Mouse (Mus musculus) liver, postnatal 0 days (tissue): ENCODE results near the gene Dpyd. TPM values are rescaled to one million over a fixed set of nuclear protein-coding genes. Genes with fewer than 3 reads are reported as not detected.

Experiments used
- ATAC-seq: fragments of 200-750 bp; cut with Nextera tagmentation; 2 replicates; pipeline ENCODE4 v1.8.0; 2017; ENCODE audit warnings: mild to moderate bottlenecking, moderate library complexity
- DNase-seq: peaks from one replicate; pipeline ENCODE4 v3.0.0-alpha.2; 2016
- H3K27ac ChIP-seq: fragments of 300-500 bp; sonication (generic); 2 replicates; pipeline ENCODE4 v1.5.1; 2014; ENCODE audit warnings: antibody characterized with exemption, moderate library complexity, mild to moderate bottlenecking, low read depth
- H3K27me3 ChIP-seq: fragments of 300-500 bp; sonication (generic); 2 replicates; pipeline ENCODE4 v1.6.1; 2014; ENCODE audit warnings: low read length, control low read depth, mixed read lengths; ENCODE audit not compliant: insufficient read depth
- H3K36me3 ChIP-seq: fragments of 300-500 bp; sonication (generic); replicated peaks from 2 replicates; pipeline ENCODE4 v1.6.1; 2014; ENCODE audit warnings: mild to moderate bottlenecking, control low read depth, low read length, moderate library complexity, mixed read lengths; ENCODE audit not compliant: insufficient read depth
- H3K4me1 ChIP-seq: fragments of 300-500 bp; sonication (generic); 2 replicates; pipeline ENCODE4 v1.6.1; 2014; ENCODE audit warnings: antibody characterized with exemption, mild to moderate bottlenecking, control low read depth; ENCODE audit not compliant: insufficient read depth
- H3K4me2 ChIP-seq: fragments of 300-500 bp; sonication (generic); 2 replicates; pipeline ENCODE4 v1.6.1; 2014; ENCODE audit warnings: low read depth, mild to moderate bottlenecking, low read length, moderate library complexity, mixed read lengths
- H3K4me3 ChIP-seq: fragments of 300-500 bp; sonication (generic); 2 replicates; pipeline ENCODE4 v1.5.1; 2014; ENCODE audit warnings: low read depth, low read length
- H3K9ac ChIP-seq: fragments of 300-500 bp; sonication (generic); replicated peaks from 2 replicates; pipeline ENCODE4 v1.6.1; 2014; ENCODE audit warnings: mild to moderate bottlenecking, moderate library complexity
- H3K9me3 ChIP-seq: fragments of 300-500 bp; sonication (generic); 2 replicates; pipeline ENCODE4 v1.6.1; 2016; ENCODE audit warnings: mild to moderate bottlenecking, control low read depth, low read length, mixed read lengths
- CTCF ChIP-seq: sonication (generic); IDR thresholded peaks from 2 replicates; pipeline ENCODE4 v1.5.1; 2016; ENCODE audit warnings: antibody characterized with exemption, low read depth
- EP300 ChIP-seq: IDR thresholded peaks from 2 replicates; pipeline ENCODE4 v1.6.1; 2016; ENCODE audit warnings: antibody characterized with exemption, low read depth, mild to moderate bottlenecking
- WGBS: fragments of 180-500 bp; shearing (Covaris S2); extraction: QIAGEN DNeasy Blood & Tissue Kit; methylation state at CpG from one replicate; pipeline ENCODE4 v1.1.7; 2014; ENCODE audit not compliant: insufficient replicate concordance; 5-methylcytosine and 5-hydroxymethylcytosine counted together
- polyA plus RNA-seq: library from polyadenylated mRNA; unstranded; fragments of >200 nt; fragmentation: Nextera tagmentation; extraction: Ambion mirVana; gene quantifications from 2 replicates; pipeline ENCODE4 v1.2.1, GENCODE M21; 2015

The Dpyd gene
- polyA plus RNA-seq, 1 experiment from 2014 or later = 38.5 TPM

DNA sequence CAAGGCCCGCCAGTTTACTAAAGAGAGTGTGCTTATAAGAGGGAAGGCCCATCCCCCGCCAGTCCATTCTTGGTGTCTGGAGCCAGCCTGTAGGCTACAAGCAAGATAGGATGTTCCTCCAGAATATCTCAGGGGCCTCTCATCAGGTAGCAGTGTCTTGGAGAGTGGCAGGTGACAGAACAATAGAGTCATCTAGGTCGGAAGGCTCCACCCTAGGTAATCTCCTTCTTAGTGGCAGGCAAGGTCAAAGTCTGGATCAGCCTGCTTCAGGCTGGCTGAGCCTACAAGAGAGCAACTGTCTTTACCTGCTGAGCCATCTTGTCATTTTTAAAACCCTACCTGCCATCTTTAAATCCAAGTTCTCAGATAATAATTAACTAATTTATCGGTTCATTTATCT is 596.7 kb downstream of the Dpyd start:
- 77% methylated on average over 4 of the region's 4 CpGs for WGBS
- no peak for DNase-seq
- ATAC-seq = no peak
- Histone ChIP-seq H3K4me2 (no peak overlapping the region), H3K36me3 (no peaks in the 10 kb centered on the region), H3K4me1 (no peaks in the 10 kb centered on the region), H3K9ac (no peak overlapping the region), H3K9me3 (no peaks in the 10 kb centered on the region), H3K4me3 (no peak overlapping the region), H3K27me3 (no peaks in the 10 kb centered on the region), H3K27ac (no peak overlapping the region)
- TF ChIP-seq EP300 = no peak
- TF ChIP-seq CTCF = no peak

DNA sequence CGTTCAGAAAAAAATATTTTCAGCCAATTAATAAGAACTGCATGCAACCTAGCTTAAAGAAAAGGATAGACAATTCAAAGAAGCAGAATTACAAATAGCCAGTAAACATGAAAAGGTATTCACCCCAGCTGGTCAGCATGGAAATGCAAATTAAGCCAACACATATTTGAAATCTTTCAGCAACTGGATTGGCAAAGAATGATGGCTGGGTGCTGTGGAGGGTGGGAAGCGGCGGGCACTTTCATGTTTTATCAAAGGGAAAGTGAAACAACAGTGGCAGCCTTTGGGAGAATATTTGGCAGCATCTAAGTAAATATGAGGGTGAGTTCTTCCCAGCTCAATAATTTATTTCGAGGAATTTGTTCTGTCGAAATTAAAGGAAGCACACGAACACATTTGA is 603.8 kb downstream of the Dpyd start:
- no peak overlapping the region for H3K4me3 ChIP-seq
- no peak overlapping the region for H3K27ac ChIP-seq
- no peak for ATAC-seq
- H3K27me3 ChIP-seq = no peaks in the 10 kb centered on the region
- no peaks in the 10 kb centered on the region for H3K4me1 ChIP-seq
- H3K9ac ChIP-seq = no peak overlapping the region
- no peak for DNase-seq
- 67% methylated on average over 6 of the region's 6 CpGs for WGBS
- H3K9me3 ChIP-seq = no peaks in the 10 kb centered on the region
- H3K4me2 ChIP-seq = no peak overlapping the region
- no peak for TF ChIP-seq CTCF
- TF ChIP-seq EP300 = no peak
- no peaks in the 10 kb centered on the region for H3K36me3 ChIP-seq

DNA sequence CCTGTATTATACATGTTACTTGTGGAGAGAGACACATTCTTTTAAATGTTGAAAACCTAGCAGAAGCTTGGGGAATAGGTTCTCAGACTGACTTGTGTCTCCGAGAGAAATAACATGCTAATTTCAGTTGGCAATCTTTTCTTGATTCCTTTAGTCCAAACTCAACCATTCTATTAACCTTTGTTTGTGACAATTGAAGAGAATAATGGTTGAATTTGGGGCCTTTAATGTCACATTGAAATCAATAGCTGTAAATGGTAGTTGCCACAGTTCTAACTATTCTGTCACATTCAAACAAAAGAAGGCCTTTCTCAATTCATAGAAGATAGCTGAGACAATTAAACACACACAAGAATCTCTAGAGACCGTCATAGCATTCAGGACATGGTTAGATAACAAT is 606.2 kb downstream of the Dpyd start:
- WGBS = 78% methylated on average over 2 of the region's 2 CpGs

DNA sequence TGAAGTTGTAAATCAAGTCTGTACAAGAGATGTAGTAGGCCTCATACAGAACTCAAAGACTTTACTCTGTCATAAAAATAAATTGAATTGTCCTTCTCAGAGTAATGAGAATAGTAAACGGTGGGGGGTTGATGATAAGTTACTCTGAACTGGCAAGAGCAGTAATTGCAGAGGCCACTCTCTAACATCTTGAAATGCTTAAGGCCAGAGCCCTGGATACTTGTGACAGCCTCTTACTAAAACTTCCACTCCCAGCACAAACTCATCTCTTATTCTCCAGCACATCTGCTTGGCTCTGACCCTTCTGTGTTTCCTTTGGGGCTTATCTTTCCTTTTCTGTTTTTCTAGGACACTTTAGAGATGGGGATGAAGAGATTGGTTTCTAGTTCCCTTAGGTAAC is 606.7 kb downstream of the Dpyd start:
- H3K27me3 ChIP-seq = no peaks in the 10 kb centered on the region
- H3K4me2 ChIP-seq = no peak overlapping the region
- H3K9me3 ChIP-seq = no peaks in the 10 kb centered on the region
- H3K4me3 ChIP-seq = no peak overlapping the region
- H3K9ac ChIP-seq = no peak overlapping the region
- TF ChIP-seq CTCF (no peak), EP300 (no peak)
- H3K27ac ChIP-seq = no peak overlapping the region
- no peaks in the 10 kb centered on the region for H3K4me1 ChIP-seq
- ATAC-seq = no peak
- 50% methylated on average over 1 of the region's 1 CpGs for WGBS
- no peaks in the 10 kb centered on the region for H3K36me3 ChIP-seq
- DNase-seq = no peak

More for the DNA sequence above, 606.2 kb downstream of the Dpyd start:
- no peak overlapping the region for H3K4me3 ChIP-seq
- H3K9me3 ChIP-seq = no peaks in the 10 kb centered on the region
- H3K9ac ChIP-seq = no peak overlapping the region
- no peak for DNase-seq
- H3K27ac ChIP-seq = no peak overlapping the region
- no peaks in the 10 kb centered on the region for H3K27me3 ChIP-seq
- no peak overlapping the region for H3K4me2 ChIP-seq
- no peaks in the 10 kb centered on the region for H3K36me3 ChIP-seq
- no peak for ATAC-seq
- H3K4me1 ChIP-seq = no peaks in the 10 kb centered on the region
- TF ChIP-seq EP300 (no peak), CTCF (no peak)

DNA sequence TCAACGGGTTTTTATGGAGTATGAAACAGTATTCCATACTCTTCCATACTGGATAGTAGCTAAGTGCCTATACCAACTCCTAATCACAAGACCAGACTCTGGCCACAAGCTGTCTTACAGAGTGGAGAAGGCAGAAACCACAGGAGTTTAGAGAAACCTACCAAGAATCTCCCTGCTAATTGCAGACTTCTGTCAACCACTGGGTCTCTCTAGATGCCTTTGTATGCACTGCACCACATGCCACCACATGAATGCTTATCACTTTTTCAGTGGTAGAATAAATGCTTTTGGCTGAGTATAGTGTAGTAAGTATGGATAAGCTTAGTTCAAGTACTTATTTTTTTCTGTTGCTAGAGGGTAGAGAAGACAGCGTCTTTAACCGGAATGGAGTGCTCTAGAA is 621.3 kb downstream of the Dpyd start:
- no peak overlapping the region for H3K4me3 ChIP-seq

DNA sequence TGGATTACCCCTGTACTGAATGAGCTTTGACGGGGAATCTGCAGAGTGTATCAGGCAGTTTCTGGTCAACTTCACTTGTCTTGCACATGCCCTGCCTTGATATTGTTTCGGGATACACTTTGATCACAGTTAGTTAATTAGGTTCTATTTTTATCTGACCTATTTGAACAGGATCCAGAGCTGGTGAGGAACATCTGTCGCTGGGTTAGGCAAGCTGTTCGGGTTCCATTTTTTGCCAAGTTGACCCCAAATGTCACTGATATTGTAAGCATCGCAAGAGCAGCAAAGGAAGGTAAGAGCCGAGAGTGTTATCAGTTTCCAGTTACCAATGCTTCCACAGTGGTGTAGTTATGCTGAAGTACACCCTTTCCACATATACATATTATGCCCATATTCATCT is 632.1 kb downstream of the Dpyd start:
- TF ChIP-seq EP300 (no peak), CTCF (no peak)
- Histone ChIP-seq H3K4me1 (no peaks in the 10 kb centered on the region), H3K27ac (no peak overlapping the region), H3K4me3 (no peak overlapping the region), H3K36me3 (no peaks in the 10 kb centered on the region), H3K4me2 (no peak overlapping the region), H3K27me3 (no peaks in the 10 kb centered on the region), H3K9ac (no peak overlapping the region), H3K9me3 (no peaks in the 10 kb centered on the region)
- DNase-seq (no peak), ATAC-seq (no peak)
- WGBS = 81% methylated on average over 6 of the region's 6 CpGs

More for the DNA sequence above, 621.3 kb downstream of the Dpyd start:
- no peaks in the 10 kb centered on the region for H3K36me3 ChIP-seq
- TF ChIP-seq CTCF (no peak), EP300 (no peak)
- no peaks in the 10 kb centered on the region for H3K27me3 ChIP-seq
- ATAC-seq (no peak), DNase-seq (no peak)
- no peaks in the 10 kb centered on the region for H3K4me1 ChIP-seq
- WGBS = 74% methylated on average over 3 of the region's 3 CpGs
- H3K9ac ChIP-seq = no peak overlapping the region
- no peak overlapping the region for H3K27ac ChIP-seq
- no peak overlapping the region for H3K4me2 ChIP-seq
- H3K9me3 ChIP-seq = no peaks in the 10 kb centered on the region

GRCm38 (mm10) chr3:119195613-119196012 is 633.7 kb downstream of the Dpyd start:
- no peak for ATAC-seq
- 67% methylated on average over 4 of the region's 4 CpGs for WGBS
- Histone ChIP-seq H3K36me3 (no peaks in the 10 kb centered on the region), H3K4me3 (no peak overlapping the region), H3K9ac (no peak overlapping the region), H3K4me2 (no peak overlapping the region), H3K27ac (no peak overlapping the region), H3K4me1 (no peaks in the 10 kb centered on the region), H3K27me3 (no peaks in the 10 kb centered on the region), H3K9me3 (no peaks in the 10 kb centered on the region)
- DNase-seq = no peak
- TF ChIP-seq EP300 (no peak), CTCF (no peak)
